Mouse (Mus musculus): ENCODE results near the gene Lrrc4b.
A peak's percentile ranks its signal among the peaks of the same experiment; 100 is the strongest.

Lrrc4b gene

DNA sequence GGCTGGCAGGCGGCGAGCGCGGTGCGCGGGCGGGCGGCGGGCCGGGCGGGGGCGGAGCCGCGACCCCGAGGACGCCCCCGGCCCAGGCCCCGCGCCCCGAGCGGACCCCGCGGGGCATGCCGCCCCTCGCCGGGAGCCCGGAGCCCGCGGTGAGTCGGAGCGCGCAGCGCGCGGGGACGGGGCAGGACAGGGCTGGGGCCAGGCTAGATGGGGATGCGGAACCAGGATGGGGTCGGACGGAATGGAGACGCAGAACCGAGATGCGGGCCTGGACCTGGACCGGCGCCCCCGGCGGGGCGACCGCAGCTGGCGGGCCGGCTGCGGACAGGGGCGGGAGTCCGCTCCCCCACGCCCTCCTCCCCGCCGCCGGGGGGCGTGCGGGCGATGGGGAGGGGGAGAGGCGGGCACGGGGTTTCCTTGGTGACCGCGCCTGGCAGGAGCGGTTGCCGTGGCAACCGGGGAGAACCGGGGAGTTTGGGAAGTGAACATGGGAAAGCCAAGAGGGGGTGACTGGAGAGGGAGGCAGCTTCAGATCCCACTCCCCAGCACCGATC, at the start of gene Lrrc4b:
TSS of gene Lrrc4b (plus strand) at position 51 of the 554 bp plus-strand sequence.
- no peak for DNase-seq (ENCODE audit: extremely low read depth, low read depth, low spot score)

- no peak for DNase-seq (ENCODE audit: extremely low read depth, low read depth, low spot score)
These were observed 46.3 kb upstream of the Lrrc4b start for GRCm38 (mm10) chr7:44382541-44382940.

GRCm38 (mm10) chr7:44383980-44384715, 44.7 kb upstream of the Lrrc4b start, which contains the start of gene Syt3:
TSS of gene Syt3 (plus strand) at chr7:44384102.
- DNase-seq (ENCODE audit: extremely low read depth, low read depth, low spot score) = no peak

DNA sequence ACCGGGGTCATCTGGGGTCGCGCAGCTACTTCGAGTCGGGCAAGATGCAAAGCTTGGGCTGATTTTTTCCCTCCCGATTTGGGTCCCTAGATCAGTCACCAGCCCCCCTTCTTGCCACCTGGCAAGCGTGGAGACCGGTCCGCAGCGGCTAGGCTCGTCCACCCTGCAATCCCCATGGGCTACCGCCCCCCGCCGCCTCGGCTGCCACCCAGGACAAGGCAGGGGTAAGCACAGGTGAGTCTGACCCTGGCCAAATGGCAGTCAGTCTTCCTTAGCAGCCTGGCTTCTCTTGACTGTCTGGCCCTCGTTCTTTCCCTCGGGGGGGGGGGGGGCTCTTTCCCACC, 44.1 kb upstream of the Lrrc4b start:
- DNase-seq (ENCODE audit: extremely low read depth, low read depth, low spot score) = no peak

GRCm38 (mm10) chr7:44385720-44386119, 43.1 kb upstream of the Lrrc4b start, which contains the start of gene 1700008O03Rik:
TSS of gene 1700008O03Rik (minus strand) at chr7:44385820.
- DNase-seq (ENCODE audit: extremely low read depth, low read depth, low spot score) = no peak

- no peak for DNase-seq (ENCODE audit: extremely low read depth, low read depth, low spot score)
These were observed 37.0 kb upstream of the Lrrc4b start for GRCm38 (mm10) chr7:44391831-44392230.

DNA sequence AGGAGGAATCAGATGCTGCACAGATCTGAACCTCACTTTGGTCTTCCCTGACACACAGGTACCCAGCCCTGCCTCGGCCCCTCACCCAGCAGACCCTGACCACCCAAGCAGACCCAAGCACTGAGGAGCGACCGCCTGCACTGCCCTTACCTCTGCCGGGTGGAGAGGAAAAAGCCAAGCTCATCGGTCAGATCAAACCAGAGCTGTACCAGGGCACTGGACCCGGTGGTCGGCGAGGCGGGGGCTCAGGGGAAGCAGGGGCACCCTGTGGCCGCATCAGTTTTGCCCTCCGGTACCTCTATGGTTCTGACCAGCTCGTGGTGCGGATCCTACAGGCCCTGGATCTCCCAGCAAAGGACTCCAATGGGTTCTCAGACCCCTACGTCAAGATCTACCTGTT, 36.5 kb upstream of the Lrrc4b start:
- DNase-seq (ENCODE audit: extremely low read depth, low read depth, low spot score) = no peak

- DNase-seq (ENCODE audit: extremely low read depth, low read depth, low spot score) = no peak
These were observed 35.5 kb upstream of the Lrrc4b start for GRCm38 (mm10) chr7:44393284-44393683.

GRCm38 (mm10) chr7:44398570-44398969, 30.2 kb upstream of the Lrrc4b start:
- DNase-seq (ENCODE audit: extremely low read depth, low read depth, low spot score) = no peak

DNA sequence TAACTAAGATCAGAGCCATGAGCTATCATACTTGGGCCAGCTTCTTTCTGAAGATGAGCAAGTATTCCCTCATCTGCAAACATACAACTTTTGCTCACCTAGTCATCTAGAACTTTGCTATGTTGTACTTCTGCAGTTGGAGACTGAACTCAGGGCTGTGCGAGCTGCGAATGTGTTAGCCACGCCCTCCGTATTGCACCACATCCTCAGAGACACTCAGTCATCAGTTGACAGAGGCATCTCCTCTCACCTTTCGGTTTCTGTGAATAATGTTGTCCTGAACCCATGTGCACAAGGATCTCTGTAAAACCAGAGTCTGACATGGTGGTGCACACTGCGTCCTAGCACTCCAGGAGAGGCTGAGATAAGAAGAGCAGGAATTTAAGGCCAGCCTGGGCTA, 27.1 kb upstream of the Lrrc4b start:
- no peak for DNase-seq (ENCODE audit: extremely low read depth, low read depth, low spot score)

- peak; percentile 10 for DNase-seq (ENCODE audit: extremely low read depth, low read depth, low spot score)
These were observed 23.3 kb upstream of the Lrrc4b start for GRCm38 (mm10) chr7:44405346-44406014.

DNA sequence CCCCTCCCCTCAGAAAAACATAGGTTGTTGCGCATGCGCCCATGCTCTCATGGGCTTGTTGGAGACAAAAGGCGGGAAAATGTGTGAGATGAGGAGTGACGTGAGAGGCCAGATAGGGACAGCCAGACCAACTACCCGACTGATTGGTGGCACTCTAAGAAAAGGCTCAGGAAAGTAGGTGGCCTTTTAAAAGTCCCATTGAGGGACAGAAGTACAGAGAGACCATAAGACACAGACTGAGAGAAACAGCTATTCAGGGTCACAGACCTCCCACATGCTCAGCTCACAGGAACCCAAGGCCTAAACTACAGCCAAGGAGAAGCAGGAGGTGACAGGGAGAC, 22.8 kb upstream of the Lrrc4b start:
- DNase-seq (ENCODE audit: extremely low read depth, low read depth, low spot score) = no peak

DNA sequence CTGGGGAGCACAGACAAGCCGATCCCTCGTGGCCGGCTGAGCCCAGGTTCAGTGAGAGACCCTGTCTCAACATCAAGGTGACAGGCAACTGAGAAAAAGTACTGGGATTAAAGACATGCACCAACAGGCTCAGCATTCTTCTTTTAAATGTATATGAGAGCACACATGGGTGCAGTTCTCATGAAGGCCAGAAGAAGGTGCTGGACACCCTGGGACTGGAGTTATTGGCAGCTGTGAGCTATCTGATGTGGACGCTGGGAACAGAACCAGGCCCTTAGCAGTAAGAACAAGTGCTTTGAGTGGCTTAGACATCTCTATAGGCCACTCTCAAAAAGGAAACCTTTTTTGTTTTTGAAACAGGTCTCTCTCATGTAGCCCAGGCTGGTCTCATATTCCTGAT, 17.7 kb upstream of the Lrrc4b start:
- DNase-seq (ENCODE audit: extremely low read depth, low read depth, low spot score) = no peak

GRCm38 (mm10) chr7:44413307-44413706, 15.5 kb upstream of the Lrrc4b start:
- DNase-seq (ENCODE audit: extremely low read depth, low read depth, low spot score) = no peak

- no peak for DNase-seq (ENCODE audit: extremely low read depth, low read depth, low spot score)
These were observed 1.2 kb upstream of the Lrrc4b start for GRCm38 (mm10) chr7:44427666-44428065.

- no peak for DNase-seq (ENCODE audit: extremely low read depth, low read depth, low spot score)
These were observed 457 bp upstream of the Lrrc4b start for GRCm38 (mm10) chr7:44428171-44428950.

DNA sequence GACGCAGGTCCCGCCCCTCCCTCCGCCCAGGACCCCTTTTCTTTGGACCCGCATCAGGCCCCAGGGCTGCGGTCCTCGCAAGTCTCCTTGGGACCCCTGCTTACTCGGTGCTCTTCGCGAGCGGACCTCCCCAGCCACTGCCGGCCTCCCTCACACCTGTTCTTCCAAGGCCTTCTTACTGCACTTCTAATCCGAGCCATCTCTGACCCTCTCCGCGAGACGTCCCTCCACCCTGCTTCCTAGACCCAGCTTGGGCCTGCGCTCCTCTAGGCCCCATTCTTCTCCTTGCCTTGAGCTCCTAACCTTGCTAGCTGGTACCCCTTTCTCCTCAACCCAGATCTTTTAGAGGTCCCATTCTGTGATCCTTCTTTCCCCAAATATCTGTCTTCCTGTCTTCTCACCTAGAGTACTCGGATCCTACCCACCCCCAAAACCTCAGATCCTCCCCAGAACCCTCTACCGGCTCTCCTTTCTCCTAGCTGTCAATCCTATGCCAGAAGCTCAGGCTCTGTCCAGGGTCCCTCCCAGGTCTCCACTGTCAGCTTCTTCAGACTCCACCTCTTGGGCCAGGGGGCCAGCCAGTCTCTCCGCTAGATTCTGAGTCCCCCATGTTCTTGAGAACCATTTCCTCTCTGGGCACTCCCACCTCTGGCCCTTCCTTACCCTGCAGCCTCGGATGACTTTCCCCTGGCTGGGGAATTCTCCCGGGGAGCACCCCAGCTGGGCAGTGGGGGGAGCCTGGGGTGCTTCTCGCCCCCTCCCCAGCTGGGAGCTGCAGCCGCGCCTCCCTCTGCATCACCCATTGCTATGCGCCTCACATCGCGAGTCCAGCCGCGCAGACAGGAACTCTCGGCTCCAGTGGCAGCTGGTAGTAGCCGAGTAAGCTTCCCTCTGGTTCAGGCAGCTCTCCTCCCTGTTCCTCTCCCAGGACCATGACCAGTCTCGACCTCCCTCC, 993 bp downstream of the Lrrc4b start:
- DNase-seq (ENCODE audit: extremely low read depth, low read depth, low spot score) = no peak

- no peak for DNase-seq (ENCODE audit: extremely low read depth, low read depth, low spot score)
These were observed 3.7 kb downstream of the Lrrc4b start for GRCm38 (mm10) chr7:44432550-44432949.

DNA sequence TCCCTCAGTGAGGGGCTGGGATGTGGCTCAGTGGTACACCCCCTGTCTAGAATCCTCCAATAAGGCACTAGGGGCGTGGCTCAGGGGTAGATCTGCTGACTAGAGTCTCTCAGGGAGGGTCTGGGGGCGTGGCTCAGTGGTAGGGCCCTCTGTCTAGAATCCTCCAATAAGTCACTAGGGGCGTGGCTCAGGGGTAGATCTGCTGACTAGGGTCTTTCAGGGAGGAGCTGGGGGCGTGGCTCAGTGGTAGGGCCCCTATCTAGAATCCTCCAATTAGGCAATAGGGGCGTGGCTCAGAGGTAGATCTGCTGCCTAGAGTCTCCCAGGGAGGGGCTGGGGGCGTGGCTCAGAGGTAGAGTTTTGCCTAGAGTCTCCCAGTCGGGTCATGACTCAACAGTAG, 4.6 kb downstream of the Lrrc4b start:
- no peak for DNase-seq (ENCODE audit: extremely low read depth, low read depth, low spot score)

DNA sequence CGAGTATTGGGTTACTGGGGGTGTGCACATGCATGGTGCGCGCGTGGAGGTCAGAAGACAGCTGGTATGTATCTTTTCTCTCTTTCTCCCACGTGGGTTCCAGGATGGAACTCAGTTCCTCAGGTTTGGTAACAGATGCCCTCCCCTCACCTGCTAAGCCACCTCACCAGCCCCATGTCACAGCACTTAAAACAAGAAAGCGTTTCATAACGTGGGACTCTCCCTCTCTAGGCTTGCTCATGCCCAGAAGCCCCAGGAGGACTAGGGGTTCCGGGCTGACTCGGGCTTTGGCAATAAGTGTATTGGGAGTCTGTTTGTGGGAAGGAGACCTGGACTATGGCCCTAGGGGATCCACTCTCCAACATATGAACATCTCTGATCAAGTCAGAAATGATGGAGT, 5.3 kb downstream of the Lrrc4b start:
- no peak for DNase-seq (ENCODE audit: extremely low read depth, low read depth, low spot score)

Measured in fat pad, adult 2 months (tissue).